Mouse (Mus musculus): ENCODE measurements at regions not wholly inside any gene's neighbourhood (a gene's known extent, or its start where the extent isn't known, plus 50 kb on each side); places are given as distances from the start of the nearest gene placed in this dataset.
"Not testable (repeated sequence)": the region's sequence is repeated elsewhere in the genome, so short reads cannot be mapped to it uniquely, and the experiment has no call there.

DNA sequence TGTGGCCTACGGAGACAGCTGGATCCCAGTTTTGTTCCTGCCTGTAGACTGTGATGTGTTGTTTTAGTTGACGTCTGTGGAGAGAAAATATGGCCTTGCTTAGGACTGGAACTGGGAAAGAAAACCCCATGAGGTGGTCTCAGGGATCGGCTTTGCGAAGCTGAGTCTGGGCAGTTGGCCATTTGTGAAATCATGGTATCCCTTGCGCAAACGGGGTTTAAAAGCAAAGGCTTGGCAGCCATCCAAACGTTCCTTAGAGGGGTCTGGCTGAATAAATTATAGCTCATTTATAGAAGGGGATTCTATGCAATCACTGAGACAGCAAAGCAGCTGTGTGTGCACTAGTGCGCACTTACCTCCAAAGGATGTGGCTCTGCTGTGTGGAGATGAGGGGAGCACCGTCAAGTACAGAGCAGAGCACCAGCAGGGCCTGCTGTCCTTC lies 150.5 kb downstream of the Tcp10c start:
- not testable (repeated sequence) for TF ChIP-seq CTCF (IDR thresholded peaks at IDR 0.05); POLR2A (IDR thresholded peaks at IDR 0.05; ENCODE audit: insufficient read depth, low read depth, low read length)

Measured in heart, adult 2 months (tissue).